10 mouse cellular contexts compared by ENCODE assay signal in genomic region chr9:41938449-41938848, GRCm38 (mm10).
DNase-seq lines count a peak whose midpoint lies in the region; ATAC-seq and TF ChIP-seq lines count a peak whose summit lies in the region.
"Had no signal": no experiment of that assay in that cellular context is flagged by ENCODE, and none has a peak within 500 bp of the region (broad histone marks: within the 10 kb centered on the region; RNA-seq: fewer than 3 reads in every experiment).

No protein-coding gene starts in this region.

- no peak overlapping the region for H3K4me2 ChIP-seq in kidney, embryonic 15.5 days
- H3K4me2 ChIP-seq in embryonic facial prominence, embryonic 15.5 days (replicated peaks): 0 out of 2 replicates have a peak overlapping the region, but pooled peaks have one; percentile 17
- no peak overlapping the region for H3K4me2 ChIP-seq in hindbrain, embryonic 13.5 days
- H3K4me2 ChIP-seq in myocyte (ENCODE audit: low read depth): peak overlapping the region; percentile 30

- WGBS in kidney, embryonic 15.5 days: 37% methylated on average over 8 of the region's 8 CpGs
- 29% methylated on average over 8 of the region's 8 CpGs for WGBS in embryonic facial prominence, embryonic 15.5 days
- WGBS in hindbrain, embryonic 13.5 days: 50% methylated on average over 8 of the region's 8 CpGs

- no peaks in the 10 kb centered on the region for H3K27me3 ChIP-seq in kidney, embryonic 15.5 days
- H3K27me3 ChIP-seq in embryonic facial prominence, embryonic 15.5 days: no peaks in the 10 kb centered on the region
- no peaks in the 10 kb centered on the region for H3K27me3 ChIP-seq in hindbrain, embryonic 13.5 days
- H3K27me3 ChIP-seq in myocyte (ENCODE audit: control insufficient read depth, insufficient read depth, insufficient read length): no peaks in the 10 kb centered on the region

- no peak overlapping the region for H3ac ChIP-seq in myocyte (ENCODE audit: control insufficient read depth, insufficient read length)

- intact Hi-C loops in left cerebral cortex, adult 2 months (cut with DNase I): loop anchor here (5.0 kb wide), 2 partner anchors 131 to 201 kb away; no protein-coding TSS in a partner anchor

- H3K9ac ChIP-seq in kidney, embryonic 15.5 days: no peak overlapping the region
- no peak overlapping the region for H3K9ac ChIP-seq in embryonic facial prominence, embryonic 15.5 days
- peak overlapping the region; percentile 53; the same call in 1 of the 2 replicates for H3K9ac ChIP-seq in hindbrain, embryonic 13.5 days

- DNase-seq in kidney, adult 18-20 months: no peak
- DNase-seq in left cerebral cortex, adult 2 months (ENCODE audit: extremely low spot score in 1 of 2, low spot score in 2 of 2): no peak
- DNase-seq in gastrocnemius, adult 18-20 months (ENCODE audit: low spot score): no peak
- DNase-seq in frontal cortex, postnatal 25 days (ENCODE audit: low spot score in 2 of 2): no peak
- DNase-seq: thymus, adult 2 months had no signal

- TF ChIP-seq CTCF in left cerebral cortex, adult 2 months (IDR thresholded peaks at IDR 0.05): no peak

- no peaks in the 10 kb centered on the region for H3K79me2 ChIP-seq in myocyte (ENCODE audit: control insufficient read depth, insufficient read depth)

- no peaks in the 10 kb centered on the region for H3K9me3 ChIP-seq in kidney, embryonic 15.5 days (replicated peaks)
- H3K9me3 ChIP-seq in embryonic facial prominence, embryonic 15.5 days (replicated peaks): no peaks in the 10 kb centered on the region
- H3K9me3 ChIP-seq in hindbrain, embryonic 13.5 days: no peaks in the 10 kb centered on the region

- ATAC-seq in kidney, embryonic 15.5 days (replicated peaks; ENCODE audit: low FRiP score): no peak
- ATAC-seq in embryonic facial prominence, embryonic 15.5 days (ENCODE audit: insufficient number of reproducible peaks, low FRiP score, low TSS enrichment, low read depth): no peak
- ATAC-seq in hindbrain, embryonic 13.5 days (ENCODE audit: low FRiP score): no peak

- H3K27ac ChIP-seq in kidney, embryonic 15.5 days: peak overlapping the region; percentile 89
- H3K27ac ChIP-seq in embryonic facial prominence, embryonic 15.5 days (replicated peaks): peak overlapping the region; percentile 92
- H3K27ac ChIP-seq in hindbrain, embryonic 13.5 days: peak overlapping the region; percentile 90
- H3K27ac ChIP-seq in left cerebral cortex, adult 2 months: no peak overlapping the region

- H3K36me3 ChIP-seq in kidney, embryonic 15.5 days: no peaks in the 10 kb centered on the region
- H3K36me3 ChIP-seq in embryonic facial prominence, embryonic 15.5 days: no peaks in the 10 kb centered on the region
- no peaks in the 10 kb centered on the region for H3K36me3 ChIP-seq in hindbrain, embryonic 13.5 days
- no peaks in the 10 kb centered on the region for H3K36me3 ChIP-seq in myocyte (ENCODE audit: control insufficient read depth, insufficient read depth)
- H3K36me3 ChIP-seq: G1E had no signal

- peaks cover 60% of the 10 kb centered on the region for H3K4me1 ChIP-seq in kidney, embryonic 15.5 days
- peaks cover 66% of the 10 kb centered on the region for H3K4me1 ChIP-seq in embryonic facial prominence, embryonic 15.5 days
- peaks cover 61% of the 10 kb centered on the region for H3K4me1 ChIP-seq in hindbrain, embryonic 13.5 days (replicated peaks)

- TF ChIP-seq POLR2A in myocyte (IDR thresholded peaks at IDR 0.05; ENCODE audit: insufficient read length, low read depth): no peak

- no peak overlapping the region for H3K4me3 ChIP-seq in kidney, embryonic 15.5 days (replicated peaks)
- H3K4me3 ChIP-seq in embryonic facial prominence, embryonic 15.5 days (replicated peaks): no peak overlapping the region
- H3K4me3 ChIP-seq in hindbrain, embryonic 13.5 days: no peak overlapping the region
- no peak overlapping the region for H3K4me3 ChIP-seq in myocyte
- no peak overlapping the region for H3K4me3 ChIP-seq in left cerebral cortex, adult 2 months

TF ChIP-seq in myocyte, 11 proteins besides CTCF, POLR2A, EP300 and RAD21:
- TF ChIP-seq TCF12 (IDR thresholded peaks at IDR 0.05; ENCODE audit: insufficient read depth, poor library complexity, severe bottlenecking): no peak
- TF ChIP-seq SRF (IDR thresholded peaks at IDR 0.05; ENCODE audit: control insufficient read depth, insufficient read length, low read depth): no peak
- TF ChIP-seq CEBPB (IDR thresholded peaks at IDR 0.05; ENCODE audit: insufficient read depth, poor library complexity, severe bottlenecking): no peak
- TF ChIP-seq MAX (IDR thresholded peaks at IDR 0.05; ENCODE audit: low read depth): no peak
- no peak for TF ChIP-seq REST (IDR thresholded peaks at IDR 0.05; ENCODE audit: insufficient read depth, insufficient read length)
- TF ChIP-seq MYOD1 (IDR thresholded peaks at IDR 0.05; ENCODE audit: control insufficient read depth in 1 of 3, insufficient read length in 2 of 3, low read depth in 2 of 3): no peak
- no peak for TF ChIP-seq MYOG (IDR thresholded peaks at IDR 0.05; ENCODE audit: control insufficient read depth in 1 of 3, insufficient read depth in 1 of 3, insufficient read length in 2 of 3, low read depth in 2 of 3)
- no peak for TF ChIP-seq POLR2AphosphoS2 (IDR thresholded peaks at IDR 0.05; ENCODE audit: insufficient read length, low read depth)
- TF ChIP-seq E2F4 (IDR thresholded peaks at IDR 0.05; ENCODE audit: insufficient read depth): no peak
- TF ChIP-seq TCF3 (IDR thresholded peaks at IDR 0.05; ENCODE audit: insufficient read length, low read depth): no peak
- no peak for TF ChIP-seq USF1 (IDR thresholded peaks at IDR 0.05; ENCODE audit: low read depth)

Comparison
In these comparisons a context has a peak if more than half of its experiments do, and no peak if none do; other contexts are left out.
1. H3K4me2 ChIP-seq: peak in embryonic facial prominence, embryonic 15.5 days (single experiment) and myocyte (single experiment); none in kidney, embryonic 15.5 days (single experiment) and hindbrain, embryonic 13.5 days (single experiment).